Mouse (Mus musculus): ENCODE data around the gene Rad51b.

Gene Rad51b

GRCm38 (mm10) chr12:79846247-79847151 is 549.4 kb downstream of the Rad51b start:
- no peak for DNase-seq

- no peak for DNase-seq
Measured at GRCm38 (mm10) chr12:79848539-79848938, 551.5 kb downstream of the Rad51b start.

GRCm38 (mm10) chr12:79850021-79850420 is 552.9 kb downstream of the Rad51b start:
- DNase-seq = peak; percentile 42

GRCm38 (mm10) chr12:79851898-79852297 is 554.8 kb downstream of the Rad51b start:
- no peak for DNase-seq

GRCm38 (mm10) chr12:79852606-79853005 is 555.5 kb downstream of the Rad51b start:
- no peak for DNase-seq

GRCm38 (mm10) chr12:79853901-79854490 is 556.9 kb downstream of the Rad51b start:
- no peak for DNase-seq

- no peak for DNase-seq
Measured at GRCm38 (mm10) chr12:79854507-79854906, 557.4 kb downstream of the Rad51b start.

- DNase-seq = peak; percentile 67
Measured at GRCm38 (mm10) chr12:79856116-79856909, 559.2 kb downstream of the Rad51b start.

GRCm38 (mm10) chr12:79857704-79858103 is 560.6 kb downstream of the Rad51b start:
- DNase-seq = no peak

- no peak for DNase-seq
Measured at GRCm38 (mm10) chr12:79858336-79858735, 561.3 kb downstream of the Rad51b start.

- peak; percentile 73 for DNase-seq
Measured at GRCm38 (mm10) chr12:79859354-79860247, 562.5 kb downstream of the Rad51b start.

- peak; percentile 53 for DNase-seq
Measured at GRCm38 (mm10) chr12:79860248-79860555, 563.1 kb downstream of the Rad51b start.

Measured in kidney, adult 9 months (tissue).